Mouse (Mus musculus) liver, embryonic 11.5 days (tissue): ENCODE results near the gene Inpp4b. TPM values are rescaled to one million over a fixed set of nuclear protein-coding genes. Genes with fewer than 3 reads are reported as not detected.

Source experiments
- ATAC-seq: fragments of 200-750 bp; cut with Nextera tagmentation; replicated peaks from 2 replicates; pipeline ENCODE4 v1.8.0; 2017; ENCODE audit warnings: moderate number of reproducible peaks, mild to moderate bottlenecking, moderate TSS enrichment, moderate library complexity; ENCODE audit not compliant: low FRiP score
- DNase-seq: peaks from one replicate; pipeline ENCODE4 v3.0.0-alpha.2; 2017; ENCODE audit warnings: low spot score
- H3K27ac ChIP-seq: fragments of 300-500 bp; sonication (generic); 2 replicates; pipeline ENCODE4 v1.5.1; 2014; ENCODE audit warnings: mild to moderate bottlenecking, low read depth, low read length, control low read depth
- H3K27me3 ChIP-seq: fragments of 300-500 bp; sonication (generic); replicated peaks from 2 replicates; pipeline ENCODE4 v1.6.1; 2014; ENCODE audit warnings: low read length, mixed read lengths; ENCODE audit not compliant: control insufficient read depth, insufficient read depth
- H3K36me3 ChIP-seq: fragments of 300-500 bp; sonication (generic); 2 replicates; pipeline ENCODE4 v1.6.1; 2014; ENCODE audit warnings: mild to moderate bottlenecking, low read length, moderate library complexity, mixed read lengths; ENCODE audit not compliant: control insufficient read depth, insufficient read depth
- H3K4me1 ChIP-seq: fragments of 300-500 bp; sonication (generic); replicated peaks from 2 replicates; pipeline ENCODE4 v1.6.1; 2014; ENCODE audit warnings: low read length, mixed read lengths; ENCODE audit not compliant: control insufficient read depth, insufficient read depth
- H3K4me2 ChIP-seq: fragments of 300-500 bp; sonication (generic); 2 replicates; pipeline ENCODE4 v1.6.1; 2014; ENCODE audit warnings: mild to moderate bottlenecking, control low read depth, moderate library complexity
- H3K4me3 ChIP-seq: fragments of 300-500 bp; sonication (generic); 2 replicates; pipeline ENCODE4 v1.5.1; 2014; ENCODE audit warnings: low read depth, low read length, control low read depth
- H3K9ac ChIP-seq: fragments of 300-500 bp; sonication (generic); 2 replicates; pipeline ENCODE4 v1.6.1; 2014; ENCODE audit warnings: low read depth, low read length, control low read depth
- H3K9me3 ChIP-seq: fragments of 300-500 bp; sonication (generic); 2 replicates; pipeline ENCODE4 v1.6.1; 2016; ENCODE audit warnings: low read length, inconsistent platforms, mixed read lengths; ENCODE audit not compliant: control insufficient read depth
- WGBS: fragments of 180-500 bp; shearing (Covaris S2); extraction: QIAGEN DNeasy Blood & Tissue Kit; methylation state at CpG from one replicate; pipeline ENCODE4 v1.1.7; 2014; 5-methylcytosine and 5-hydroxymethylcytosine counted together
- polyA plus RNA-seq: library from polyadenylated mRNA; unstranded; fragments of >200 nt; fragmentation: Nextera tagmentation; extraction: Ambion mirVana; gene quantifications from 2 replicates; pipeline ENCODE4 v1.2.1, GENCODE M21; 2014

Inpp4b gene
- polyA plus RNA-seq, 1 experiment from 2014 or later, result 3.9 TPM

GRCm38 (mm10) chr8:81412707-81413106 is 70.4 kb downstream of the Inpp4b start:
- Histone ChIP-seq H3K4me3 (no peak overlapping the region), H3K4me1 (no peaks in the 10 kb centered on the region), H3K9me3 (no peaks in the 10 kb centered on the region), H3K4me2 (no peak overlapping the region), H3K27me3 (no peaks in the 10 kb centered on the region), H3K36me3 (no peaks in the 10 kb centered on the region), H3K9ac (no peak overlapping the region), H3K27ac (no peak overlapping the region)
- 77% methylated on average over 2 of the region's 2 CpGs for WGBS
- ATAC-seq (no peak), DNase-seq (no peak)

GRCm38 (mm10) chr8:81443957-81444356 is 101.6 kb downstream of the Inpp4b start:
- DNase-seq, result no peak
- H3K9ac ChIP-seq, result no peak overlapping the region
- H3K4me1 ChIP-seq, result no peaks in the 10 kb centered on the region
- ATAC-seq, result no peak
- H3K27me3 ChIP-seq, result no peaks in the 10 kb centered on the region
- no peaks in the 10 kb centered on the region for H3K36me3 ChIP-seq
- no peaks in the 10 kb centered on the region for H3K9me3 ChIP-seq
- no peak overlapping the region for H3K27ac ChIP-seq
- H3K4me2 ChIP-seq, result no peak overlapping the region
- WGBS, result 92% methylated on average over 3 of the region's 3 CpGs
- no peak overlapping the region for H3K4me3 ChIP-seq

GRCm38 (mm10) chr8:81449798-81450197 is 107.4 kb downstream of the Inpp4b start:
- Histone ChIP-seq H3K27me3 (no peaks in the 10 kb centered on the region), H3K4me3 (no peak overlapping the region), H3K4me2 (no peak overlapping the region), H3K9ac (no peak overlapping the region), H3K9me3 (no peaks in the 10 kb centered on the region), H3K36me3 (no peaks in the 10 kb centered on the region), H3K4me1 (no peaks in the 10 kb centered on the region), H3K27ac (no peak overlapping the region)
- ATAC-seq (no peak), DNase-seq (no peak)
- WGBS, result 59% methylated on average over 2 of the region's 2 CpGs

- no peaks in the 10 kb centered on the region for H3K4me1 ChIP-seq
- DNase-seq (no peak), ATAC-seq (no peak)
- H3K27ac ChIP-seq, result no peak overlapping the region
- H3K9me3 ChIP-seq, result no peaks in the 10 kb centered on the region
- H3K4me3 ChIP-seq, result no peak overlapping the region
- H3K4me2 ChIP-seq, result no peak overlapping the region
- no peak overlapping the region for H3K9ac ChIP-seq
- H3K36me3 ChIP-seq, result no peaks in the 10 kb centered on the region
- 71% methylated on average over 6 of the region's 6 CpGs for WGBS
- H3K27me3 ChIP-seq, result no peaks in the 10 kb centered on the region
Measured at GRCm38 (mm10) chr8:81452082-81452481, 109.7 kb downstream of the Inpp4b start.

- Histone ChIP-seq H3K4me2 (no peak overlapping the region), H3K36me3 (no peaks in the 10 kb centered on the region), H3K9me3 (no peaks in the 10 kb centered on the region), H3K4me1 (no peaks in the 10 kb centered on the region), H3K27me3 (no peaks in the 10 kb centered on the region), H3K9ac (no peak overlapping the region), H3K4me3 (no peak overlapping the region), H3K27ac (no peak overlapping the region)
- ATAC-seq (0 out of 2 replicates have a peak, but pooled peaks have one; percentile 34), DNase-seq (no peak)
- WGBS, result 41% methylated on average over 2 of the region's 2 CpGs
Measured at GRCm38 (mm10) chr8:81454830-81455229, 112.5 kb downstream of the Inpp4b start.

- H3K4me3 ChIP-seq, result no peak overlapping the region
- H3K4me2 ChIP-seq, result no peak overlapping the region
- no peaks in the 10 kb centered on the region for H3K4me1 ChIP-seq
- no peak for DNase-seq
- no peak overlapping the region for H3K9ac ChIP-seq
- H3K9me3 ChIP-seq, result no peaks in the 10 kb centered on the region
- no peak for ATAC-seq
- H3K27ac ChIP-seq, result no peak overlapping the region
- no peaks in the 10 kb centered on the region for H3K36me3 ChIP-seq
- WGBS, result 76% methylated on average over 3 of the region's 3 CpGs
- H3K27me3 ChIP-seq, result no peaks in the 10 kb centered on the region
Measured at GRCm38 (mm10) chr8:81463762-81464161, 121.4 kb downstream of the Inpp4b start.

GRCm38 (mm10) chr8:81466776-81467175 is 124.4 kb downstream of the Inpp4b start:
- DNase-seq, result no peak
- no peaks in the 10 kb centered on the region for H3K27me3 ChIP-seq
- no peaks in the 10 kb centered on the region for H3K36me3 ChIP-seq
- no peak for ATAC-seq
- H3K4me3 ChIP-seq, result no peak overlapping the region
- H3K27ac ChIP-seq, result no peak overlapping the region
- no peaks in the 10 kb centered on the region for H3K4me1 ChIP-seq
- no peak overlapping the region for H3K4me2 ChIP-seq
- no peak overlapping the region for H3K9ac ChIP-seq
- 74% methylated on average over 2 of the region's 2 CpGs for WGBS
- no peaks in the 10 kb centered on the region for H3K9me3 ChIP-seq

- Histone ChIP-seq H3K4me2 (no peak overlapping the region), H3K9ac (no peak overlapping the region), H3K27ac (no peak overlapping the region), H3K27me3 (no peaks in the 10 kb centered on the region), H3K4me3 (no peak overlapping the region), H3K36me3 (no peaks in the 10 kb centered on the region), H3K9me3 (no peaks in the 10 kb centered on the region), H3K4me1 (no peaks in the 10 kb centered on the region)
- ATAC-seq (no peak), DNase-seq (no peak)
- WGBS, result 35% methylated on average over 3 of the region's 3 CpGs
Measured at GRCm38 (mm10) chr8:81478674-81479073, 136.3 kb downstream of the Inpp4b start.

- no peak for ATAC-seq
- 81% methylated on average over 1 of the region's 1 CpGs for WGBS
Measured at GRCm38 (mm10) chr8:81483834-81484233, 141.5 kb downstream of the Inpp4b start.

More at GRCm38 (mm10) chr8:81483834-81484233, 141.5 kb downstream of the Inpp4b start:
- no peak overlapping the region for H3K4me2 ChIP-seq
- no peak overlapping the region for H3K27ac ChIP-seq
- DNase-seq, result no peak
- H3K9ac ChIP-seq, result no peak overlapping the region
- no peaks in the 10 kb centered on the region for H3K36me3 ChIP-seq
- no peaks in the 10 kb centered on the region for H3K9me3 ChIP-seq
- H3K27me3 ChIP-seq, result no peaks in the 10 kb centered on the region
- no peaks in the 10 kb centered on the region for H3K4me1 ChIP-seq
- H3K4me3 ChIP-seq, result no peak overlapping the region
